Mouse (Mus musculus) liver, postnatal 0 days (tissue): ENCODE measurements around the gene Rhof.

Experiments
- CTCF ChIP-seq: sonication (generic); IDR thresholded peaks from 2 replicates; pipeline ENCODE4 v1.5.1; 2016; ENCODE audit warnings: antibody characterized with exemption, low read depth
- EP300 ChIP-seq: IDR thresholded peaks from 2 replicates; pipeline ENCODE4 v1.6.1; 2016; ENCODE audit warnings: antibody characterized with exemption, low read depth, mild to moderate bottlenecking

DNA sequence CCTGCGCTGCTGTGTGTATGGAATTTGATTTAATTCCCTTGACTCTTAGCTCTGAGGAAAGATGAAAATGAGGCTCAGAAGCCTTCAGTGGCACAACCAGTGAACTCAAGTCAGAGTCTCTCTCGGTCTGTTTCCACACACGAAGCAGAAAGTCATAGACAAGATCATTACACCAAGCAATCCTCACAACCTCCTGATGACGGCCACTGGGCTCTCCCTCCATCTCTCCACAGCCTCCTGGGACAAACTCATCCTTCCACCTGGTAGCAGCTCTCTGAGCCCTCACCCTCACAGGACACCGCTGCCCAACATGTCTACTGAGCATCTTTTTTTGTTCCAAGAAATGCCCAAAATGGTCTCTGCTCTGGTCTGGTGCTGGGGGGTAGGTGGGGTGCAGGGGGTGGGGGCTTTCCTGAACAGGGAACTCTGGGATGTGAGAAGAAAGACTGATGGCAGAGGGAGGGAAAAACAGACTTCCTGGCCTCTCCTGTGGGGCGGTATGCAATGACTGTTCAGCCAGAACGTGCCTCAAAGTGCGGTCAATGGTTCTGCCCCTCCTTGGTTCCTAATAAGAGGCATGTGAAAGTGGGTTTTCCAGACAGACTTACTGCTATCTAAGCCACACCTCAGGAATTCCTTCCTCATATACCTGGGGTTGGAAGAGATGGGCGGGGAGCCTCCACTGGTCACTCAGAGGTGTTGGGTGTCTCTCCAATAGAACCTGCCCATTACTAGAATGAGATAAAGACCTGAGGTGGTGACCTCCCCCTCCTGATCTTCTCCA is 2.3 kb downstream of the Rhof start:
- TF ChIP-seq CTCF (no peak), EP300 (no peak)
